Mouse (Mus musculus): ENCODE measurements around the gene Dnah10. TPM values are rescaled to one million over a fixed set of nuclear protein-coding genes. Genes with fewer than 3 reads are reported as not detected.
A peak's percentile ranks its signal among the peaks of the same experiment; 100 is the strongest.

The Dnah10 gene
- polyA plus RNA-seq, 1 experiment: not detected

DNA sequence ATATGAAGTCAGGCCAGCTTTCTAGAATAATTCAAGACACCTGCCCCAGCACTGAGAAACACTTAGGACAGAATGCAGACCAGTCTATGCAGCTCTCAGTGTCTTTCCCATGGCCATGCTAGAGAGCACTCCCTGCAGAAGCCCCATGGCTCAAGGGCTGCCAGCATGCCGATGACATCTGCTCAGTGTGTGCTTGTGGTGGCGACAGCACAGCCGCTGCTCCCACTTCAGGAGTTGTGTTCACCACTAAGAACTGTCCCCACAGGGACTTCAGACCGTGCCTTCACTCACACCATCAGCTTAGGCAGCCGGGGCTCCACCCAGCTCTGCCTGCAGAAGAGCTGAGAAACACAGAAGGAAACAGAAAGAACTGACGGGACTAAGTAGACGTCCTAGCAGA, 115.3 kb downstream of the Dnah10 start:
- Histone ChIP-seq H3K4me3 (ENCODE audit: insufficient read depth, low read length) (no peak overlapping the region), H3K27ac (ENCODE audit: insufficient read depth, low read depth, low read length) (no peak overlapping the region), H3K4me1 (ENCODE audit: control insufficient read depth, insufficient read depth, low read length) (no peaks in the 10 kb centered on the region; the same call in 1 of the 2 replicates)
- no peak for TF ChIP-seq POLR2A (IDR thresholded peaks at IDR 0.05; ENCODE audit: borderline replicate concordance, low read depth, low read length)
- TF ChIP-seq CTCF (IDR thresholded peaks at IDR 0.05; ENCODE audit: low read depth, low read length): no peak

DNA sequence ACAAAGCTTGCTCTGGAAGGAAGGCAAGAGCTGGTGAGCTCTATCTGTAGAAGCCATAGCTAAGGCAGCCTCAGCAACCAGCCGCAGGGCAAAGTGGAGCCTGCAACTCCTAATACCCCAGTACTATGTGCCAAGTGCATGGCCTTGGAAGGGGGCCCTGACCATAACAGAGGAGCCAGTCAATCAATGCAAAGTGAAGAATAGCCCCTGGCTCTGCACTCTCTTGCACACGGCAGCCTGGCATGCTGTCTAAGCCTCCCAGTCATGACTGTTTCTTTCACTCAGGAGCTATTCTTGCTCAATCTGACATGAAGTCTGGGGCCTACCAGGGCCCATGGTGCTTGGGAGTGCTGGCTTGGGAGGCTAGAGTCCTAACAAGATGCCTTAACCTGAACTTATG, 115.8 kb downstream of the Dnah10 start:
- no peaks in the 10 kb centered on the region; the same call in 1 of the 2 replicates for H3K4me1 ChIP-seq (ENCODE audit: control insufficient read depth, insufficient read depth, low read length)
- no peak overlapping the region for H3K27ac ChIP-seq (ENCODE audit: insufficient read depth, low read depth, low read length)
- H3K4me3 ChIP-seq (ENCODE audit: insufficient read depth, low read length): no peak overlapping the region
- TF ChIP-seq POLR2A (IDR thresholded peaks at IDR 0.05; ENCODE audit: borderline replicate concordance, low read depth, low read length) (no peak), CTCF (IDR thresholded peaks at IDR 0.05; ENCODE audit: low read depth, low read length) (no peak)

DNA sequence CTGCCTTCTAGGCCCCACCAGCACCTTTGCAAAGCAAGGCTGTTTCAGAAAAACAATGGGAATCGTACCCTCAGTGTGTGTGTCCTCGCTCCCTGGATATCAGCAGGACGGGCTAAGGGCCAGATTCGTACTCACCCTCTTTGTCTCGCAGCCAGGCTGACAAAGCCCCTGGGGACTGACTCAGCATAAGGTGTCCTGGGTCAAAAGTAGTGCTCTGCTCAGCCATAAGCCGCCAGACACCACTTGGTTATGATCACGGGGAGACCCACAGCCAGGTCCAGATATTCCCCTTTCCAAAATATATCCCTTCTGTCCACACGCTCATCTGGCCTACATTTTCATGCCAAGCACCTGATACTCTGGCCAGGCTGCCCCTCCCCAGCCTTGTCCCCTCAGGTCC, 118.5 kb downstream of the Dnah10 start:
- TF ChIP-seq CTCF (IDR thresholded peaks at IDR 0.05; ENCODE audit: low read depth, low read length): no peak
- no peak for TF ChIP-seq POLR2A (IDR thresholded peaks at IDR 0.05; ENCODE audit: borderline replicate concordance, low read depth, low read length)

DNA sequence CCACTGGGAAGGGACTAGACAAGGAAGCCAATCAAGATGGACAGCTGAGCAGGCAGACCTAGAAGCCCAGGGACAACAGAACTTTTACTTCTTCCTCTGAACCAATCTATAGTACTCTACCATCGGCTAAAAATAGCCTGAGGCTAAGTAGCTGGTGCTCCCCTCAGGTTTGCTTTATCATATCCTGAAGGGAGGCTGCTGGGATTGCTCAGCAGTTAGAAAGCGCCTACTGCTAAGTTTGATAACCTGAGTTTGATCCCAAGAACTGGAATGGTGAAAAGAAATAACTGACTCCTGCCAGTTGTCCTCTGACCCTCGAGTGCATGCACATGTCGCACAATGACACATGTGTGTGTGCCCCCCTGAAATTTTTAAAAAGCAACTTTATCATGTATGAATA, 120.0 kb downstream of the Dnah10 start:
- Histone ChIP-seq H3K27ac (ENCODE audit: insufficient read depth, low read depth, low read length) (no peak overlapping the region), H3K4me3 (ENCODE audit: insufficient read depth, low read length) (no peak overlapping the region), H3K4me1 (ENCODE audit: control insufficient read depth, insufficient read depth, low read length) (no peaks in the 10 kb centered on the region; the same call in 1 of the 2 replicates)
- TF ChIP-seq POLR2A (IDR thresholded peaks at IDR 0.05; ENCODE audit: borderline replicate concordance, low read depth, low read length): no peak
- TF ChIP-seq CTCF (IDR thresholded peaks at IDR 0.05; ENCODE audit: low read depth, low read length): no peak

More for the DNA sequence above, 118.5 kb downstream of the Dnah10 start:
- Histone ChIP-seq H3K4me1 (ENCODE audit: control insufficient read depth, insufficient read depth, low read length) (no peaks in the 10 kb centered on the region; the same call in 1 of the 2 replicates), H3K27ac (ENCODE audit: insufficient read depth, low read depth, low read length) (no peak overlapping the region), H3K4me3 (ENCODE audit: insufficient read depth, low read length) (no peak overlapping the region)

DNA sequence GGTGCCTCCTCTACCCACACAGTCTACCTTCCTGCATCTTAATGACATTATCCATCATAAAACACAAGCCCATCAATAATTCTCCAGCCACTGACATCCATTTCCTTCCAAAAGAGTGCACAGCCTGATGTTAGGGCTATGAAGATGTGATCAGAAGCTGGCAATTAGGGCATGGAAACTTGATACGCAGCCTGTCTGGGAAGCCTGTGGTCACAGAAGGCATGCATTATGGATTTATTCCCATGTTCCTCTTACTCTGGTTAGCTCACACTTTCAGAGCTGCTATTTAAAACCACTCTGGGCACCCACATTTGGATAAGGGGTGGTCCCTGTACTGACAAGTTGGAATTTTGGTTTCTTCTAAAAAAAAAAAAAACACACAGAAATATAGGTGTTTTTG, 122.1 kb downstream of the Dnah10 start:
- Histone ChIP-seq H3K4me1 (ENCODE audit: control insufficient read depth, insufficient read depth, low read length) (no peaks in the 10 kb centered on the region; the same call in 1 of the 2 replicates), H3K4me3 (ENCODE audit: insufficient read depth, low read length) (no peak overlapping the region), H3K27ac (ENCODE audit: insufficient read depth, low read depth, low read length) (no peak overlapping the region)
- no peak for TF ChIP-seq POLR2A (IDR thresholded peaks at IDR 0.05; ENCODE audit: borderline replicate concordance, low read depth, low read length)
- no peak for TF ChIP-seq CTCF (IDR thresholded peaks at IDR 0.05; ENCODE audit: low read depth, low read length)

DNA sequence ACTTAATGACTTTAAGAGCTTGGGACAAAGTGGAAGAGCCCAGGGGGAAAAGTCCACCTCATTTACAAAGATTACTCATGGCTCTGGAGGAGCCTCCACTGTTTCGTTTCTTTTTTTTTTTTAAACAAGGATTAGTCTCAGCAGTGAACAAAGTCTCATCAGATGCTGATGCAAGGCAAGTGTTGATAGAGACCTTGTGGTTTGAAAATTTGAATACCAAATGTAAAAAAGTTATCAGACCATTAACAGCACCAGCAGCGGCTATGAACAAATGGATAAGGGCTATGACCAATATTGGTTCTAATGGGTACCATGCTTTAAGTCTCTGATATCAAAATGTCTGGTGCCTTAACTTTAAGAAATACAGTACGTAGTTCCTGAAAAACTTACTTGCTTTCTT, 124.1 kb downstream of the Dnah10 start:
- Histone ChIP-seq H3K27ac (ENCODE audit: insufficient read depth, low read depth, low read length) (no peak overlapping the region), H3K4me3 (ENCODE audit: insufficient read depth, low read length) (no peak overlapping the region), H3K4me1 (ENCODE audit: control insufficient read depth, insufficient read depth, low read length) (no peaks in the 10 kb centered on the region)
- TF ChIP-seq CTCF (IDR thresholded peaks at IDR 0.05; ENCODE audit: low read depth, low read length) (no peak), POLR2A (IDR thresholded peaks at IDR 0.05; ENCODE audit: borderline replicate concordance, low read depth, low read length) (no peak)

DNA sequence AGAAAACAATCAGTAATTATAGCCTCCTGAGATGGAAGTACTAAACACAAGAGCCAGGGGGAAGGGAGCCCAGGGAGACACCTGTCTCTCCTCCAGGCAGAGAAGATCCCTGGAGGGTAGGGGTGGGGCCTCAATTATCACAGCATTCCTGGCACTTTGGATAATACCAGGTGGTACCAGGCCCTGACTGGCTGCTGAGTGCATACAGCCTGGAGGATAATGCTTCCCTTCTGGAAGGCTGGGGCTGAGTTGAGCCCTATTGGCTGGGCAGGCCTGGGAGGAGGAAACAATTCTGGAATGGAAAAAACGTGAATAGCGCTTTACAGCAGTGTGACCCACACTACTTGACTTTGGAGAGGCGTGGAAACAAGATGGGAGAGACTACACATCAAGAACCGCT, 126.7 kb downstream of the Dnah10 start:
- TF ChIP-seq POLR2A (IDR thresholded peaks at IDR 0.05; ENCODE audit: borderline replicate concordance, low read depth, low read length) (no peak), CTCF (IDR thresholded peaks at IDR 0.05; ENCODE audit: low read depth, low read length) (no peak)
- Histone ChIP-seq H3K4me1 (ENCODE audit: control insufficient read depth, insufficient read depth, low read length) (no peaks in the 10 kb centered on the region), H3K4me3 (ENCODE audit: insufficient read depth, low read length) (no peak overlapping the region), H3K27ac (ENCODE audit: insufficient read depth, low read depth, low read length) (no peak overlapping the region)

DNA sequence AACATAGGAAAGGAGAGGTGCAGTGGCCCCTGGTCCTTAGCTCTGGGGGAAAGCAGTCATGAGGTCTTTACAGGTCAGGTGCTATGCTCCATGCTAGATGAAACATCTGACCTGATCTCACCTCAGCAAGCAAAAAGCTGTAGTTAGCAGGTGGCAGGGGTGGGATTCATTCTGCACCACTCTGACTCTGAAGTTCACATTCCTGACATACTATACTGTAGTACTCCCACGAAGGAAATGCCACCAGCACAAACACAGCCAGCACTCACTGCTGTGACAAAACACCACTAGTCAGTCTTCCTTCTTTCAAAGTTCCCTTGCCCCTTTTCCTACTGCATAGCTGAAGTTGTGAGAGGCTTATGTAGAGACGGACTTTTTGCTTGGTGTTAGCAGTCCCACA, 127.4 kb downstream of the Dnah10 start:
- TF ChIP-seq CTCF (IDR thresholded peaks at IDR 0.05; ENCODE audit: low read depth, low read length) (no peak), POLR2A (IDR thresholded peaks at IDR 0.05; ENCODE audit: borderline replicate concordance, low read depth, low read length) (no peak)
- no peak overlapping the region for H3K4me3 ChIP-seq (ENCODE audit: insufficient read depth, low read length)
- H3K27ac ChIP-seq (ENCODE audit: insufficient read depth, low read depth, low read length): no peak overlapping the region
- H3K4me1 ChIP-seq (ENCODE audit: control insufficient read depth, insufficient read depth, low read length): no peaks in the 10 kb centered on the region

DNA sequence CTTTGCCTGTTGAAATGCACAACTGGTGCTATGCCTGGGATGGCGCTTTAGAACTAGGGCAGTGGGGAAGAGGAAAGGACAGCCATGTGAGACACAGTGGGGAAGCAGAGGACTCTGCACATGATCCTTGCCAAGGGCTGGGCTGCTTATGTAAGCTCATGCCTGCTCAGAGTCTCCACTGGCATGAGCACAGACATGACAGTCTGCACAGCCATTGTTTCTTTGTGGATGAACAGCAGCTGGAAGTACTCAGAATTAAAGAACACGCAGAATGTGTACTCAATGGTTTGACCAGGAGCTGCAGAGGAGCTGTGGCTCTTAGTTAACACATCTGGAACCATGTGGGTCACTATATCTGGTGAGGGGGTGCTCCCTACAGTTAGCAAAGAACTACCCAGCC, 128.2 kb downstream of the Dnah10 start:
- H3K4me3 ChIP-seq (ENCODE audit: insufficient read depth, low read length): no peak overlapping the region
- no peak overlapping the region for H3K27ac ChIP-seq (ENCODE audit: insufficient read depth, low read depth, low read length)
- TF ChIP-seq CTCF (IDR thresholded peaks at IDR 0.05; ENCODE audit: low read depth, low read length) (no peak), POLR2A (IDR thresholded peaks at IDR 0.05; ENCODE audit: borderline replicate concordance, low read depth, low read length) (no peak)
- no peaks in the 10 kb centered on the region for H3K4me1 ChIP-seq (ENCODE audit: control insufficient read depth, insufficient read depth, low read length)

DNA sequence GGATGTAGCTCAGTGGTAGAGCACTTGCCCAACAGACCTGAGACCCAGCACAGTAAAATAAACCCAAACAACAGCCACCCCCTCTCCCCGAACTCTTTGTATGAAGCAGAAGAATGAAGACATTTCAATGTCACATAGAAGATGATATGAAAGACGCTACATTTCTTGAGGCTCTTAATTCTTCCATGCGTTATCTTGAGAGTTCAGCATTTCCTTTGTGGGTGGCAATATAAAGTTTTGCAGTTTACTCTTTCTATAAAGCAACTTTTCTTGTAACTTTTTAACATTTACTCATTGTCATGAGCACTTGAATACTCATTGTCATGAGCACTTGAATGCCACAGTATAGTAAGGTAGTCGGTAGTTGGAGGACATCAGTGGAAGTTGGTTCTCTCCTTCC, 129.3 kb downstream of the Dnah10 start:
- no peak for TF ChIP-seq CTCF (IDR thresholded peaks at IDR 0.05; ENCODE audit: low read depth, low read length)
- no peak for TF ChIP-seq POLR2A (IDR thresholded peaks at IDR 0.05; ENCODE audit: borderline replicate concordance, low read depth, low read length)
- Histone ChIP-seq H3K27ac (ENCODE audit: insufficient read depth, low read depth, low read length) (no peak overlapping the region), H3K4me1 (ENCODE audit: control insufficient read depth, insufficient read depth, low read length) (no peaks in the 10 kb centered on the region), H3K4me3 (ENCODE audit: insufficient read depth, low read length) (no peak overlapping the region)

DNA sequence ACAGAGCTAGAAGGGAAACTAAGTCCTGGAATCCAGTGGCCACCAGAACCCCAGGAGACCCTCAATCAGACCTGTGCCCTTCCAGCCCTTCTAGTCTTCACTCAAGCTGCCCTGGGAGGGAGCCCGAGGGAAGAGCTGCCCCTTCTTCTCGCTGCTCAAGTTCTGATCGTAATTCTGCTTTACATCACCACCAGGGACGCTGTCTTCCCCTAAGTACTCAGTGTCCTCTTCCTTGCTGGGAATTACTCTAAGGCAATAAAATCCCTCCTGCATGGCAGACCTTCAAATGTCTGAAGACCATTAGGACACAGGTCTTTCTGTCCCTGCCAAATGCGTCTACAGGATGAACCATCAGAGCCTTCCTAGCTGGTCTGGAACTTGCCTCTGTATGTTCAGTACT, 135.1 kb downstream of the Dnah10 start:
- H3K4me1 ChIP-seq (ENCODE audit: control insufficient read depth, insufficient read depth, low read length): peaks cover 8% of the 10 kb centered on the region
- H3K27ac ChIP-seq (ENCODE audit: insufficient read depth, low read depth, low read length): no peak overlapping the region
- TF ChIP-seq CTCF (IDR thresholded peaks at IDR 0.05; ENCODE audit: low read depth, low read length) (peak; percentile 40), POLR2A (IDR thresholded peaks at IDR 0.05; ENCODE audit: borderline replicate concordance, low read depth, low read length) (no peak)
- no peak overlapping the region for H3K4me3 ChIP-seq (ENCODE audit: insufficient read depth, low read length)

All from bone marrow macrophage, adult 2 months (primary cell).